ENCODE assay signal across 29 mouse cellular contexts in the genomic region with DNA sequence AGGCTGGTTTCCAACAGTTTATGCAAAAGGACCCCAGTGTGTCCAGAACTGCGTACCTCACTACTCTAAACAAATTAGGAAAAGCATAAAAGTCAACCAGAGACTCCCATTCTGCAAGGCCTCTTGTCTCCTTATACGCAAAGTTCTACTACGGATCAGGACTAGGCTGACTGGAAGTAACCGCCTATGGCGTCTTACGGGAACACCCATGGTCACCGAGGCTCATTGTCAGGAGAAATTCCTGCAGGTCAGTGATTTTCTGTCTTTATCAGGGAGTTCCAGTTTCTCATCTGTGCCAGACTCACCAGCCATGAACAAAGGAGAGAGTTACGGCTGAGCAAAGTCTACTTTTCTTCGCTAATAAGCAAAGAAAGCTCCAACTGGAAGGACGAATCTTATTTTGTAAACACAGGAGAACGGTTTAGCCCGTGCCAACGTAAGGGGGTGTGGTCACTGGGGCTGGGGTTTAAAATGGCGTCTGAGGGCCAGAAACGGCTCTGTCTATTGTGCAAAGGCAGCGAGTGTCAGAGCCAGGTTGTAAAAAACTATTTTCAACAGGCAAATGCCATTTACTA. TPM values are rescaled to one million over a fixed set of nuclear protein-coding genes. Genes with fewer than 3 reads are reported as not detected.
DNase-seq lines count a peak whose midpoint lies in the region; ATAC-seq and TF ChIP-seq lines count a peak whose summit lies in the region.
"Had no signal": no experiment of that assay in that cellular context is flagged by ENCODE, and none has a peak within 500 bp of the region (broad histone marks: within the 10 kb centered on the region; RNA-seq: fewer than 3 reads in every experiment).

No protein-coding gene starts in this region.

- DNase-seq in kidney, postnatal 14 days = peak; percentile 28
- DNase-seq in kidney, adult 11 months = no peak
- DNase-seq in Muller cell, postnatal 12 days (ENCODE audit: inconsistent ontology term) = peak; percentile 52
- no peak for DNase-seq in adrenal gland, adult 8-10 months
- DNase-seq in heart, embryonic 10.5 days (ENCODE audit: low spot score) = no peak
- DNase-seq: adrenal gland, adult 2 months; cerebellum, adult 18-20 months; cerebellum, postnatal 14 days; gastrocnemius, postnatal 25 days; heart, adult 18-20 months; layer of hippocampus, adult 9-11 months; lung, embryonic 14.5 days; midbrain, embryonic 14.5 days had no signal

- H3K9ac ChIP-seq in ES-Bruce4 (ENCODE audit: low read depth, poor library complexity, severe bottlenecking) = no peak overlapping the region
- H3K9ac ChIP-seq in stomach, embryonic 16.5 days (ENCODE audit: low read length) = no peak overlapping the region; the same call in 1 of the 2 replicates
- H3K9ac ChIP-seq: embryonic facial prominence, embryonic 12.5 days; heart, embryonic 13.5 days; hindbrain, embryonic 12.5 days; limb, embryonic 13.5 days; liver, embryonic 14.5 days; lung, embryonic 14.5 days; neural tube, embryonic 12.5 days had no signal

- TF ChIP-seq POLR2A in ES-Bruce4 (IDR thresholded peaks at IDR 0.05; ENCODE audit: insufficient read depth, low read length) = no peak

- TF ChIP-seq CTCF in ES-Bruce4 (IDR thresholded peaks at IDR 0.05; ENCODE audit: low read depth, low read length) = no peak

- ATAC-seq in stomach, embryonic 16.5 days (ENCODE audit: insufficient read depth, low FRiP score) = no peak

- no peak for TF ChIP-seq EP300 in ES-Bruce4 (IDR thresholded peaks at IDR 0.05; ENCODE audit: insufficient read depth, low read depth, low read length)

- no peaks in the 10 kb centered on the region for H3K36me3 ChIP-seq in ES-Bruce4 (ENCODE audit: control insufficient read depth, insufficient read depth, low read length, poor library complexity, severe bottlenecking)
- no peaks in the 10 kb centered on the region for H3K36me3 ChIP-seq in stomach, embryonic 16.5 days (ENCODE audit: control insufficient read depth, insufficient read depth, low read length)
- H3K36me3 ChIP-seq in heart, embryonic 10.5 days = no peaks in the 10 kb centered on the region
- H3K36me3 ChIP-seq: embryonic facial prominence, embryonic 12.5 days; heart, embryonic 13.5 days; hindbrain, embryonic 12.5 days; limb, embryonic 13.5 days; neural tube, embryonic 12.5 days had no signal

- H3K4me3 ChIP-seq in ES-Bruce4 (ENCODE audit: low read depth, low read length) = no peak overlapping the region
- H3K4me3 ChIP-seq in stomach, embryonic 16.5 days (replicated peaks; ENCODE audit: low read length) = no peak overlapping the region
- H3K4me3 ChIP-seq in heart, embryonic 10.5 days = no peak overlapping the region
- H3K4me3 ChIP-seq: embryonic facial prominence, embryonic 12.5 days; heart, embryonic 13.5 days; hindbrain, embryonic 12.5 days; limb, embryonic 13.5 days; megakaryocyte, embryonic 14.5 days; neural tube, embryonic 12.5 days had no signal

- H3K27me3 ChIP-seq in ES-Bruce4 (ENCODE audit: control insufficient read depth, insufficient read depth, low read length, poor library complexity, severe bottlenecking) = no peaks in the 10 kb centered on the region
- H3K27me3 ChIP-seq in stomach, embryonic 16.5 days (ENCODE audit: control insufficient read depth, insufficient read depth, low read length) = no peaks in the 10 kb centered on the region
- H3K27me3 ChIP-seq in heart, embryonic 10.5 days (ENCODE audit: insufficient read depth, poor library complexity, severe bottlenecking) = no peaks in the 10 kb centered on the region
- H3K27me3 ChIP-seq: embryonic facial prominence, embryonic 12.5 days; heart, embryonic 13.5 days; hindbrain, embryonic 12.5 days; limb, embryonic 13.5 days; neural tube, embryonic 12.5 days had no signal

- peaks cover 8% of the 10 kb centered on the region for H3K4me1 ChIP-seq in ES-Bruce4 (ENCODE audit: control insufficient read depth, insufficient read depth, low read length)
- H3K4me1 ChIP-seq in stomach, embryonic 16.5 days (ENCODE audit: control insufficient read depth, insufficient read depth, low read length) = no peaks in the 10 kb centered on the region
- peaks cover 19% of the 10 kb centered on the region for H3K4me1 ChIP-seq in heart, embryonic 10.5 days
- H3K4me1 ChIP-seq: neural tube, embryonic 12.5 days had no signal

- WGBS in stomach, embryonic 16.5 days = 71% methylated on average over 16 of the region's 16 CpGs
- WGBS in heart, embryonic 10.5 days = 88% methylated on average over 16 of the region's 16 CpGs

- H3K9me3 ChIP-seq in ES-Bruce4 (replicated peaks; ENCODE audit: control insufficient read depth, insufficient read depth, low read length, poor library complexity, severe bottlenecking) = no peaks in the 10 kb centered on the region
- no peaks in the 10 kb centered on the region for H3K9me3 ChIP-seq in stomach, embryonic 16.5 days (replicated peaks; ENCODE audit: control insufficient read depth, low read length)
- H3K9me3 ChIP-seq in heart, embryonic 10.5 days = no peaks in the 10 kb centered on the region
- H3K9me3 ChIP-seq: embryonic facial prominence, embryonic 12.5 days; heart, embryonic 13.5 days; hindbrain, embryonic 12.5 days; limb, embryonic 13.5 days; neural tube, embryonic 12.5 days had no signal

- 0 out of 2 replicates have a peak overlapping the region, but pooled peaks have one; percentile 11 for H3K4me2 ChIP-seq in stomach, embryonic 16.5 days (ENCODE audit: low read depth, low read length)
- H3K4me2 ChIP-seq: embryonic facial prominence, embryonic 12.5 days; heart, embryonic 13.5 days; hindbrain, embryonic 12.5 days; limb, embryonic 13.5 days; lung, embryonic 14.5 days; neural tube, embryonic 12.5 days had no signal

- H3K27ac ChIP-seq in ES-Bruce4 (ENCODE audit: insufficient read depth, low read length) = 0 out of 2 replicates have a peak overlapping the region, but pooled peaks have one; percentile 15
- H3K27ac ChIP-seq in stomach, embryonic 16.5 days (ENCODE audit: low read length) = no peak overlapping the region
- H3K27ac ChIP-seq in heart, embryonic 10.5 days = no peak overlapping the region
- H3K27ac ChIP-seq: embryonic facial prominence, embryonic 12.5 days; heart, embryonic 13.5 days; hindbrain, embryonic 12.5 days; limb, embryonic 13.5 days; liver, embryonic 14.5 days; neural tube, embryonic 12.5 days had no signal

RNA-seq across cellular contexts. Expression of a gene that starts 43.9 kb away (rescaled TPM):
- polyA plus RNA-seq in ES-Bruce4 (2011; ENCODE audit: insufficient read depth, insufficient read length, low read depth, missing spikeins) = 3.4 TPM in 1 of 2 replicates, not detected in the other
- 0.70 TPM in 1 of 2 replicates, not detected in the other for polyA plus RNA-seq in stomach, embryonic 16.5 days (2015; fragmentation: Nextera tagmentation; extraction: Ambion mirVana)
- total RNA-seq in adrenal gland, adult 8-10 months (2022) = 1 to 10 TPM in 1 of 4 experiments, not detected in 3; 1.1 TPM
- polyA plus RNA-seq in heart, embryonic 10.5 days (2016; fragmentation: Nextera tagmentation; extraction: Ambion mirVana) = not detected in 2 replicates
- total RNA-seq: adrenal gland, adult 2 months; gastrocnemius, postnatal 25 days; heart, adult 18-20 months; heart, postnatal 25 days; left cerebral cortex, adult 18-20 months; left cerebral cortex, postnatal 25 days had no signal
- polyA plus RNA-seq: adrenal gland, adult 2 months; embryonic facial prominence, embryonic 12.5 days; forebrain, embryonic 11.5 days; heart, embryonic 13.5 days; hindbrain, embryonic 12.5 days; large intestine, adult 2 months; liver, embryonic 14.5 days; lung, embryonic 14.5 days; midbrain, embryonic 14.5 days; neural tube, embryonic 12.5 days; spleen, adult 2 months; stomach, embryonic 14.5 days had no signal

Comparison
In these comparisons a context has a peak if more than half of its experiments do, and no peak if none do; other contexts are left out.
1. DNase-seq: peak in kidney, postnatal 14 days (single experiment) and Muller cell, postnatal 12 days (single experiment); none in kidney, adult 11 months (single experiment), adrenal gland, adult 8-10 months (single experiment) and heart, embryonic 10.5 days (single experiment).